Mouse (Mus musculus) monocyte, adult 2 months (primary cell): ENCODE measurements around the gene Bcl2l1.

ENCODE experiments used
- DNase-seq, 2 experiments: peaks; one replicate each; pipeline ENCODE4 v3.0.0; 2022; ENCODE audit warnings: low spot score in 2 of 2, low read depth in 1 of 2

Bcl2l1 gene

GRCm38 (mm10) chr2:152831019-152831878 is at the start of gene Bcl2l1:
Gene Bcl2l1, minus strand, starts transcription at chr2:152831728.
- DNase-seq = peak; percentile 87 to 95

GRCm38 (mm10) chr2:152880898-152881297 is 49.4 kb upstream of the Bcl2l1 start:
- DNase-seq = no peak

GRCm38 (mm10) chr2:152878239-152878638 is 46.7 kb upstream of the Bcl2l1 start:
- no peak for DNase-seq

- no peak for DNase-seq
Observed at GRCm38 (mm10) chr2:152863346-152863745, 31.8 kb upstream of the Bcl2l1 start.

GRCm38 (mm10) chr2:152862638-152863037 is 31.1 kb upstream of the Bcl2l1 start:
- DNase-seq = no peak

GRCm38 (mm10) chr2:152861891-152862290 is 30.4 kb upstream of the Bcl2l1 start:
- no peak for DNase-seq

- no peak for DNase-seq
Observed at GRCm38 (mm10) chr2:152859501-152859900, 28.0 kb upstream of the Bcl2l1 start.

GRCm38 (mm10) chr2:152848466-152848865 is 16.9 kb upstream of the Bcl2l1 start:
- no peak for DNase-seq

- DNase-seq = peak; percentile 91 to 92
Observed at GRCm38 (mm10) chr2:152847815-152848302, 16.3 kb upstream of the Bcl2l1 start, which contains the start of gene Tpx2. Gene Tpx2, plus strand, starts transcription at chr2:152847964.

- no peak for DNase-seq
Observed at GRCm38 (mm10) chr2:152847057-152847814, 15.7 kb upstream of the Bcl2l1 start.

- no peak for DNase-seq
Observed at GRCm38 (mm10) chr2:152842741-152843140, 11.2 kb upstream of the Bcl2l1 start.

- DNase-seq = no peak
Observed at GRCm38 (mm10) chr2:152839256-152839655, 7.7 kb upstream of the Bcl2l1 start.

GRCm38 (mm10) chr2:152830021-152830921 is 1.3 kb downstream of the Bcl2l1 start:
- DNase-seq = peak; percentile 73 to 79

GRCm38 (mm10) chr2:152829367-152829881 is 2.1 kb downstream of the Bcl2l1 start:
- DNase-seq = no peak

- no peak for DNase-seq
Observed at GRCm38 (mm10) chr2:152828532-152828931, 3.0 kb downstream of the Bcl2l1 start.

GRCm38 (mm10) chr2:152828011-152828370 is 3.5 kb downstream of the Bcl2l1 start:
- DNase-seq = no peak

- no peak for DNase-seq
Observed at GRCm38 (mm10) chr2:152827321-152828010, 4.1 kb downstream of the Bcl2l1 start.

GRCm38 (mm10) chr2:152826481-152826880 is 5.0 kb downstream of the Bcl2l1 start:
- DNase-seq = no peak

- DNase-seq = no peak
Observed at GRCm38 (mm10) chr2:152825713-152826112, 5.8 kb downstream of the Bcl2l1 start.

- no peak for DNase-seq
Observed at GRCm38 (mm10) chr2:152825168-152825697, 6.3 kb downstream of the Bcl2l1 start.
